Mouse (Mus musculus) neural tube, embryonic 15.5 days (tissue): Measurements from ENCODE around the gene Morn3. TPM values are rescaled to one million over a fixed set of nuclear protein-coding genes. Genes with fewer than 3 reads are reported as not detected.

Source experiments
- ATAC-seq: fragments of 200-750 bp; cut with Nextera tagmentation; 2 replicates; pipeline ENCODE4 v1.8.0; 2017; ENCODE audit warnings: mild to moderate bottlenecking, moderate TSS enrichment, moderate library complexity; ENCODE audit not compliant: low FRiP score
- H3K27ac ChIP-seq: fragments of 300-500 bp; sonication (generic); replicated peaks from 2 replicates; pipeline ENCODE4 v1.5.1; 2015; ENCODE audit warnings: mild to moderate bottlenecking, inconsistent platforms
- H3K27me3 ChIP-seq: fragments of 300-500 bp; sonication (generic); replicated peaks from 2 replicates; pipeline ENCODE4 v1.6.1; 2015; ENCODE audit warnings: inconsistent platforms
- H3K36me3 ChIP-seq: fragments of 300-500 bp; sonication (generic); 2 replicates; pipeline ENCODE4 v1.6.1; 2015; ENCODE audit warnings: inconsistent platforms
- H3K4me1 ChIP-seq: fragments of 300-500 bp; sonication (generic); 2 replicates; pipeline ENCODE4 v1.6.1; 2015; ENCODE audit warnings: inconsistent platforms
- H3K4me2 ChIP-seq: fragments of 300-500 bp; sonication (generic); 2 replicates; pipeline ENCODE4 v1.6.1; 2015; ENCODE audit warnings: inconsistent platforms, mild to moderate bottlenecking, moderate library complexity
- H3K4me3 ChIP-seq: fragments of 300-500 bp; sonication (generic); replicated peaks from 2 replicates; pipeline ENCODE4 v1.5.1; 2015; ENCODE audit warnings: mild to moderate bottlenecking, inconsistent platforms
- H3K9ac ChIP-seq: fragments of 300-500 bp; sonication (generic); replicated peaks from 2 replicates; pipeline ENCODE4 v1.6.1; 2015; ENCODE audit warnings: mild to moderate bottlenecking, inconsistent platforms
- H3K9me3 ChIP-seq: fragments of 300-500 bp; sonication (generic); replicated peaks from 2 replicates; pipeline ENCODE4 v1.6.1; 2016; ENCODE audit warnings: inconsistent platforms
- WGBS: fragments of 180-500 bp; shearing (Covaris S2); methylation state at CpG from one replicate; pipeline ENCODE4 v1.1.7; 2015; ENCODE audit warnings: mixed read lengths; 5-methylcytosine and 5-hydroxymethylcytosine counted together
- polyA plus RNA-seq: library from polyadenylated mRNA; unstranded; fragments of >200 nt; fragmentation: Nextera tagmentation; extraction: Ambion mirVana; gene quantifications from 2 replicates; pipeline ENCODE4 v1.2.1, GENCODE M21; 2015

Gene Morn3
- polyA plus RNA-seq, 1 experiment from 2014 or later = 0.68 TPM

DNA sequence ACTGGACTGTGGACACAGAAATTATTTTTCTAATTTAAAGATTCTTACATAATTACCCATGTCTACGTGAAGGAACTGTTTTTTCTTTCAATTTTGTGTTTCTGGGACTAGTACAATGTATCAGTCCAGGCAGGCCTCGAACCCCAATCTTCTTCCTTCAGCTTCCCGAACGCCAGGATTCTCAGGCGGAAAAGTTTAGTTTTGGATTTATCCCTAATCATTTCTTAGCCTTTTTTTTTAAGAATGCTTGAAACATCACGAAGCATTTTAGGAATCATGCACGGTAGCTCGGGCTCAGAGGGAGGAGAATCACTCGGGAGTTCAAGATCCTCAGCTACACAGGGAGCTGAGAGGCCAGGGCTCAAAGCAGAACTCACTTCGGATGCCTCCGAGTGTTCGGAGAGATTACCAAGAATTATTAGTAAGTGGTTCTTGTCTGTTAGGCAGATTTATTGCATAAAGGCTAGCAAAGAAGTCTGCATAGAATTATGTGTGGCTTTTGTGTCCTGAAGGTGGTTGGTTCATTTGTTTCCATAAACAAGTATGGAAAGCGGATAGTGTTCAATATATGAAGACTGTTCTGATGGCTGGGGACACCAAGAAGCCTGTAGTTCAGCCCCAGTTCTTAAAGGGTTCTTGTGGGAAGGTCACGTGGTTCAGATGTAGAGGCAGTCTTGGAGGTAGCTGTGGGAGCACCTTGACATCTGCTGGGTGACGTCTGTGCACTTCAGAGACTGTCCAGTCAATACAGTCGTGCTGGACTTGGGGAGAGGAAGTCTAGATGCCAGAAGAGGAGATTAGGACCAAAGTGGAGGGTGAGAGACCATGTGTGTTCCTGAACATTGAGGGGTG, 11.7 kb upstream of the Morn3 start:
- ATAC-seq = no peak
- Histone ChIP-seq H3K4me1 (peaks cover 7% of the 10 kb centered on the region; the same call in 1 of the 2 replicates), H3K36me3 (no peaks in the 10 kb centered on the region), H3K27ac (peak overlapping the region; percentile 68), H3K4me2 (peak overlapping the region; percentile 55), H3K9me3 (no peaks in the 10 kb centered on the region), H3K4me3 (peak overlapping the region; percentile 43), H3K9ac (peak overlapping the region; percentile 39), H3K27me3 (no peaks in the 10 kb centered on the region)
- WGBS = 45% methylated on average over 16 of the region's 16 CpGs

DNA sequence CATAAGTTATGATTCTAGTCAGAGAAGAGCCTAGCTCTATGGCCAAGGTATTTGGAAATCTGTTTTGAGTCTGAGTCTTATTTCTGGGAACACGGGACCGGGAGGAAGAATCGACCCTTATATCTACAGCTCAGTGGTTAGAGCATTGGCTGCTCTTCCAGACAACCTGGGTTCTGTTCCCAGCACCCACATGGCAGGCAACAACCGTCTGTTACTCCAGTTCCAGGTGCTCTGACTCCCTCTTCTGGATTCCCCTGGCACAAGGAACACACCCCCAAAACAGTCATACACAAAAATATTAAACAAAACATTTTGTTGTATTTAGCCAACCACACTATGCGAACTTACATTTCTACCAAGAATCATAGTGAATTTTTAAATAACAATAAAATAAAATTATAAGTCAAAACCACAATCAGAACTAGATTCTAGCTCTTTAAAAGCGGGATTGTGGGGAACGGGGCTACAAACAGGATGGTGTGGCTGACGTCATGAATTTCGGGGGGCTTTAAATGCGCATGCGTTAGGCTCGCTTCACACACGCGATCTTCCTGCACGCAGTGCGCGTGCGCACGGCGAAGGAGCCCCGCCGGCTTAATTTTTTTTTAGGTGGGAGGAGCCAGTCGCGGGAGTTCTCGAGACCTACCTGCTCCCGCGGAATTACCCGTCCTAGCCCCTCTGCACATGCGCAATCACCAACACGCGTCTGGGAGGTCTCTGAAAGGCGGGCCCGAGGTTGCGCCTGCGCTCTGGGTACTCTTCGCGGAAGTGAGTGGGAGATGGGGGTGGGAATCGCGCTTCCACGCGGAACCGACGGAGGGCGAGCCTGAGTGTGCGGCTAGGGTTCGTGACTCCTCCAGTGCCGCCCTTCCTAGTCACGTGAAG, 10.8 kb upstream of the Morn3 start:
- no peaks in the 10 kb centered on the region for H3K36me3 ChIP-seq
- H3K27ac ChIP-seq = peak overlapping the region; percentile 68
- peaks cover 7% of the 10 kb centered on the region; the same call in 1 of the 2 replicates for H3K4me1 ChIP-seq
- WGBS = 8% methylated on average over 48 of the region's 48 CpGs
- peak overlapping the region; percentile 55 for H3K4me2 ChIP-seq
- H3K9me3 ChIP-seq = no peaks in the 10 kb centered on the region
- no peaks in the 10 kb centered on the region for H3K27me3 ChIP-seq
- peak; percentile 92 for ATAC-seq
- peak overlapping the region; percentile 43 for H3K4me3 ChIP-seq
- peak overlapping the region; percentile 39 for H3K9ac ChIP-seq

DNA sequence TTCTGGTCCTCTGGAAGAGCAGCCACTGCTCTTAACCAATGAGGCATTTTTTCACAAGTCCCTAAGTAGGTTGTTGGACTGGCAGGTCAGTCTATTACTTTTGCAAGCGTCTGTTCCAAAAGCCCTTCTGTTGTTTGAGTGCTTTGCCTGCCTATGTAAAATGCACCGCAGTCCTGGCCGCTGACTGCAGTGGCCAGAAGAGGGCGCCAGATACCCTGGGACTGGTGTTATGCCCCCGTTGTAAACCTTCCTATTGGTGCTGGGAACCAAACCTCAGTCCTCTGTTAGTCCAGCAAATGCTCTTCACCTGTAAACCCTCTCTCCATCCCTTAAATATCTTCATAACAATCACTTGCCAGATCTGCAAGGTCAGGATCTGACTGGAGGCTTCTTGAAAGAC, 4.9 kb upstream of the Morn3 start:
- no peak for ATAC-seq
- H3K27ac ChIP-seq = no peak overlapping the region
- WGBS = 81% methylated on average over 5 of the region's 5 CpGs
- H3K4me2 ChIP-seq = no peak overlapping the region
- no peaks in the 10 kb centered on the region for H3K36me3 ChIP-seq
- no peak overlapping the region for H3K4me3 ChIP-seq
- peaks cover 7% of the 10 kb centered on the region for H3K4me1 ChIP-seq
- no peaks in the 10 kb centered on the region for H3K27me3 ChIP-seq
- H3K9ac ChIP-seq = no peak overlapping the region
- no peaks in the 10 kb centered on the region for H3K9me3 ChIP-seq

GRCm38 (mm10) chr5:123050918-123051317, 4.1 kb upstream of the Morn3 start:
- no peak for ATAC-seq
- WGBS = 90% methylated on average over 9 of the region's 9 CpGs
- no peak overlapping the region for H3K9ac ChIP-seq

GRCm38 (mm10) chr5:123049271-123049670, 2.5 kb upstream of the Morn3 start:
- no peaks in the 10 kb centered on the region for H3K36me3 ChIP-seq
- peaks cover 7% of the 10 kb centered on the region for H3K4me1 ChIP-seq
- no peak overlapping the region for H3K9ac ChIP-seq
- no peaks in the 10 kb centered on the region for H3K9me3 ChIP-seq
- no peaks in the 10 kb centered on the region for H3K27me3 ChIP-seq
- peak overlapping the region; percentile 28 for H3K4me2 ChIP-seq
- no peak for ATAC-seq
- H3K27ac ChIP-seq = no peak overlapping the region
- 6% methylated on average over 12 of the region's 12 CpGs for WGBS
- no peak overlapping the region for H3K4me3 ChIP-seq

More at GRCm38 (mm10) chr5:123050918-123051317, 4.1 kb upstream of the Morn3 start:
- H3K27me3 ChIP-seq = no peaks in the 10 kb centered on the region
- no peaks in the 10 kb centered on the region for H3K36me3 ChIP-seq
- H3K4me3 ChIP-seq = no peak overlapping the region
- no peaks in the 10 kb centered on the region for H3K9me3 ChIP-seq
- H3K4me1 ChIP-seq = peaks cover 7% of the 10 kb centered on the region
- H3K4me2 ChIP-seq = no peak overlapping the region
- H3K27ac ChIP-seq = no peak overlapping the region

DNA sequence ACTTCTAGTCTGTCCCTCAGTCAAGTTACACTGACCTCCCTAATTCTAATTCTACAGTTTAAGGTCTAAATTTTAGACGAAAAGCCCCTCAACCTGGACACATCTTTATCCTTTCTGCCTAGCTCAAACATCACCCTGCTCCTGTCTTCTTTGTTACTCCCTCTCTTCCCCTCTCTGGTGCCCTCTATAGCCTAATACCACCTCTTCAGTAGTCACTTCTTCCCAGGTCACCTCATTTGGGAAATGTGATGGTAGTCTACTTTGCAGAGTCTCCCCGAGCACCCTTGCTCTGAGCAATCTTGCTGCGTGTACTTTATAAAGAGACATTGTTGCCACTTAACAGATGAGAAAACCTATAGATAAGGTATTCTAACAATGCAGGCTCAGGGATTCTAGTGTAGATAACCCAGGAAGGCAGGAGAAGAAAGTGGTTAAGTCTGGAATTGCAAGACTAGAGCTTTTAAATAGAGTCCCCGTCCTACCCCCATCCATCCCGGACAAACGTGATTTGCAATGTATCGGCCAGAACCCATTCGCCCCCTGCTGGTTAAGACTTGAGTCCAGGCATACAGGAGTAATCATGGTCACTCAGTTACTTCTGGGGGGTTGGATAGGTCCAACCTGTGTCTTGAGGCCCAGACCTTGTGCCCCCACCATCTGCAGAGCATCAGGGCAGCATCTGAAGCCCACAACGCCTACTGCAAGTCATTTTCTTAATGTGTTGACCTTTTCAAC, 1.1 kb downstream of the Morn3 start:
- no peak overlapping the region for H3K4me3 ChIP-seq
- no peaks in the 10 kb centered on the region for H3K36me3 ChIP-seq
- ATAC-seq = no peak
- H3K27ac ChIP-seq = no peak overlapping the region
- no peak overlapping the region for H3K9ac ChIP-seq
- H3K4me1 ChIP-seq = peaks cover 7% of the 10 kb centered on the region
- 37% methylated on average over 9 of the region's 9 CpGs for WGBS
- no peak overlapping the region for H3K4me2 ChIP-seq
- H3K9me3 ChIP-seq = no peaks in the 10 kb centered on the region
- H3K27me3 ChIP-seq = no peaks in the 10 kb centered on the region

GRCm38 (mm10) chr5:123043856-123044255, 3.0 kb downstream of the Morn3 start:
- Histone ChIP-seq H3K9me3 (no peaks in the 10 kb centered on the region), H3K36me3 (no peaks in the 10 kb centered on the region), H3K9ac (no peak overlapping the region), H3K4me1 (peaks cover 8% of the 10 kb centered on the region; the same call in 1 of the 2 replicates), H3K27me3 (no peaks in the 10 kb centered on the region), H3K4me2 (no peak overlapping the region), H3K4me3 (no peak overlapping the region), H3K27ac (no peak overlapping the region)
- WGBS = 21% methylated on average over 7 of the region's 7 CpGs
- no peak for ATAC-seq

GRCm38 (mm10) chr5:123040796-123041195, 6.0 kb downstream of the Morn3 start:
- no peaks in the 10 kb centered on the region for H3K36me3 ChIP-seq
- no peak overlapping the region for H3K27ac ChIP-seq
- no peaks in the 10 kb centered on the region for H3K9me3 ChIP-seq
- H3K27me3 ChIP-seq = no peaks in the 10 kb centered on the region
- 58% methylated on average over 7 of the region's 7 CpGs for WGBS
- H3K4me1 ChIP-seq = peaks cover 10% of the 10 kb centered on the region; the same call in 1 of the 2 replicates
- no peak overlapping the region for H3K4me3 ChIP-seq
- H3K4me2 ChIP-seq = no peak overlapping the region
- no peak overlapping the region for H3K9ac ChIP-seq
- no peak for ATAC-seq

DNA sequence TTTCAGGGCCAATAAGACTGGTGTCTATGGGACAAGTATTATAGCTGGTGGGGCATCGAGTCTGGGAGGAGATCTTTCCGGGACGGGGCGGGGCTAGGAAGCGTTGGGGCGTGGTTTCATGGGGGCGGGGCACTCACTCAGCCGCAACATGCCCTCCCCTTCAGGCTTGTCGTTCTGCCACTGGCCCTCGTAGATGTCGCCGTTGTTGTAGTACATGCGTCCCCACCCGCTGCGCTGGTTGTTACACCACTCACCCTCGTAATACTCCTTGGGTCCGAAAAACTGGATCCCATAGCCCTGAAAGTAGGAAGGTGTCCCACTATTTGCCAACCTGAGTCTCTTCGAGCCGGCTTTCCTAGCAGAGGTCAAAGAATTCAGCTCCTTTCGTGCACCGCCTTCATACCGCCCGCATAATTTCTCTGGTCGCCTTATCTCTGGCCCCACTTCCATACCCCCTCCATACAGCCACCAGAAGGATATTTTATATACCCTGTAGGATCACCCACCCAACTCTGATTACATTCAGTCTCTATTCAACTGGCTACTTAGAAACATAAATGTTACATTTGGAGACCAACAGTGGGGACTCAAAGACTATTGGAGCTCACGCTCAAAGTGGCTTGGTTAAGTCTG, 7.6 kb downstream of the Morn3 start:
- H3K36me3 ChIP-seq = no peaks in the 10 kb centered on the region
- H3K4me3 ChIP-seq = peak overlapping the region; percentile 21
- H3K27ac ChIP-seq = no peak overlapping the region
- WGBS = 5% methylated on average over 25 of the region's 25 CpGs
- peak overlapping the region; percentile 57 for H3K4me2 ChIP-seq
- H3K4me1 ChIP-seq = peaks cover 10% of the 10 kb centered on the region; the same call in 1 of the 2 replicates
- 0 out of 2 replicates have a peak overlapping the region, but pooled peaks have one; percentile 2 for H3K9ac ChIP-seq
- no peaks in the 10 kb centered on the region for H3K9me3 ChIP-seq
- ATAC-seq = no peak
- no peaks in the 10 kb centered on the region for H3K27me3 ChIP-seq

DNA sequence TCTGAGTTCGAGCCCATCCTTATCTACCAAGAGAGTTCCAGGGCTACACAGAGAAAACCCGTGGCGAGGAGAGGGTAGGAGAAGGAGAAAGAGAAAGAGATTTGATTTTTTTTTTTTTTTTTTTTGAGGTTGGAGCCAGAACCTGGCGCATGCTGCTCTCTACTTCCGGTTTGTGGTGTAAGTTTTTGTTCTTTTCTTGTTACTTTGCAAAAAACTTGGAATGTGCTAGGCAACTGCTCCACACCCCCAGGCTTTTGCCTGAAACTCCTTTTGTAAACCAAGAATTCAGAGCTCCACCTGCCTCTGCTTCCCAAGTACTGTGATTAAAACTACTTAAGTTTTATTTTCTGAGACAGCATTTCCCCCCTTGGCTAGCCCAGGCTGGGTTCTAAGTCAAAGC, 8.7 kb downstream of the Morn3 start:
- no peak overlapping the region for H3K9ac ChIP-seq
- H3K36me3 ChIP-seq = no peaks in the 10 kb centered on the region
- H3K4me1 ChIP-seq = peaks cover 10% of the 10 kb centered on the region; the same call in 1 of the 2 replicates
- ATAC-seq = no peak
- no peak overlapping the region for H3K4me3 ChIP-seq
- no peaks in the 10 kb centered on the region for H3K27me3 ChIP-seq
- no peaks in the 10 kb centered on the region for H3K9me3 ChIP-seq
- no peak overlapping the region for H3K27ac ChIP-seq
- H3K4me2 ChIP-seq = no peak overlapping the region
- WGBS = 91% methylated on average over 5 of the region's 5 CpGs

GRCm38 (mm10) chr5:123035564-123035963, 11.3 kb downstream of the Morn3 start:
- no peak overlapping the region for H3K27ac ChIP-seq
- ATAC-seq = no peak

More at GRCm38 (mm10) chr5:123035564-123035963, 11.3 kb downstream of the Morn3 start:
- Histone ChIP-seq H3K4me3 (no peak overlapping the region), H3K4me2 (no peak overlapping the region), H3K36me3 (no peaks in the 10 kb centered on the region), H3K9ac (no peak overlapping the region), H3K4me1 (peaks cover 10% of the 10 kb centered on the region; the same call in 1 of the 2 replicates), H3K27me3 (no peaks in the 10 kb centered on the region), H3K9me3 (no peaks in the 10 kb centered on the region)
- WGBS = 29% methylated on average over 6 of the region's 6 CpGs
